Mouse (Mus musculus): Measurements from ENCODE around the gene Hs3st3b1.
A peak's percentile ranks its signal among the peaks of the same experiment; 100 is the strongest.

DNA sequence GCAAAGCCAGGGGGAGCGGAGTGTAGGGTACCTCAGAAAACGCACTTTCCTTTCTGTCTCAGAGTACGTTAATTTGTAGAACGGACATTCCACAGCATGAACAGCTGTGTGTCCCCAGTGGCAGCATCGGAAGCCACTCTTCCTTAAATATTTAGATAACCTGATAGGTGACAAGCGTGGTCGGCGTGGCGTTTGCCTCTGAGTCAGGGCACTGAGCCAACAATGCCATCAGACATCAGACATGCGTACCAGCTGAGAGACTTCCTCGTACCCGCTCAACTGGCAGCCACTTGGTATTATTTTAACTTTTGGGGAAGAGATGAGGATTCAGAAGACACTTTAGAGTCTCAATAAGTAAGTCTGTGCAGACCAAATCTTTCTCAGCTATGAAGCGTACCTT is 84.6 kb downstream of the Hs3st3b1 start:
- TF ChIP-seq E2F4 (IDR thresholded peaks at IDR 0.05; ENCODE audit: insufficient read depth) = no peak
- no peak for TF ChIP-seq POLR2A (IDR thresholded peaks at IDR 0.05; ENCODE audit: insufficient read length, low read depth)
- TF ChIP-seq MYOD1 (IDR thresholded peaks at IDR 0.05; ENCODE audit: control insufficient read depth in 1 of 3, insufficient read length in 2 of 3, low read depth in 2 of 3) = peak in 1 of 3 experiments; percentile 4
- TF ChIP-seq TCF3 (IDR thresholded peaks at IDR 0.05; ENCODE audit: insufficient read length, low read depth) = no peak
- TF ChIP-seq MAX (IDR thresholded peaks at IDR 0.05; ENCODE audit: low read depth) = no peak
- no peak for TF ChIP-seq MYOG (IDR thresholded peaks at IDR 0.05; ENCODE audit: control insufficient read depth in 1 of 3, insufficient read depth in 1 of 3, insufficient read length in 2 of 3, low read depth in 2 of 3)
- TF ChIP-seq USF1 (IDR thresholded peaks at IDR 0.05; ENCODE audit: low read depth) = no peak
- no peak for TF ChIP-seq CEBPB (IDR thresholded peaks at IDR 0.05; ENCODE audit: insufficient read depth, poor library complexity, severe bottlenecking)
- TF ChIP-seq POLR2AphosphoS2 (IDR thresholded peaks at IDR 0.05; ENCODE audit: insufficient read length, low read depth) = no peak
